Mouse (Mus musculus) embryonic facial prominence, embryonic 12.5 days (tissue): ENCODE data around the gene Slc30a4. TPM values are rescaled to one million over a fixed set of nuclear protein-coding genes. Genes with fewer than 3 reads are reported as not detected.

Experiments used
- ATAC-seq: fragments of 200-750 bp; cut with Nextera tagmentation; 2 replicates; pipeline ENCODE4 v1.8.0; 2017; ENCODE audit not compliant: insufficient number of reproducible peaks, insufficient read depth, low FRiP score, low TSS enrichment
- H3K27ac ChIP-seq: fragments of 300-500 bp; sonication (generic); 2 replicates; pipeline ENCODE4 v1.5.1; 2016; ENCODE audit warnings: mild to moderate bottlenecking
- H3K27me3 ChIP-seq: fragments of 300-500 bp; sonication (generic); 2 replicates; pipeline ENCODE4 v1.6.1; 2016; ENCODE audit warnings: mild to moderate bottlenecking, moderate library complexity
- H3K36me3 ChIP-seq: fragments of 300-500 bp; sonication (generic); 2 replicates; pipeline ENCODE4 v1.6.1; 2016; ENCODE audit warnings: mild to moderate bottlenecking
- H3K4me1 ChIP-seq: fragments of 300-500 bp; sonication (generic); 2 replicates; pipeline ENCODE4 v1.6.1; 2016
- H3K4me2 ChIP-seq: fragments of 300-500 bp; sonication (generic); replicated peaks from 2 replicates; pipeline ENCODE4 v1.6.1; 2016; ENCODE audit warnings: mild to moderate bottlenecking, moderate library complexity
- H3K4me3 ChIP-seq: fragments of 300-500 bp; sonication (generic); 2 replicates; pipeline ENCODE4 v1.5.1; 2016; ENCODE audit warnings: mild to moderate bottlenecking
- H3K9ac ChIP-seq: fragments of 300-500 bp; sonication (generic); 2 replicates; pipeline ENCODE4 v1.6.1; 2016; ENCODE audit warnings: mild to moderate bottlenecking, moderate library complexity
- H3K9me3 ChIP-seq: fragments of 300-500 bp; sonication (generic); 2 replicates; pipeline ENCODE4 v1.6.1; 2016; ENCODE audit warnings: mild to moderate bottlenecking, moderate library complexity
- WGBS: fragments of 180-500 bp; shearing (Covaris S2); methylation state at CpG from one replicate; pipeline ENCODE4 v1.1.7; 2016; 5-methylcytosine and 5-hydroxymethylcytosine counted together
- polyA plus RNA-seq: library from polyadenylated mRNA; unstranded; fragments of >200 nt; fragmentation: Nextera tagmentation; extraction: Ambion mirVana; gene quantifications from 2 replicates; pipeline ENCODE4 v1.2.1, GENCODE M21; 2016

The Slc30a4 gene
- polyA plus RNA-seq, result 11.5 and 12.2 TPM in 2 replicates

- under 1% methylated on average over 99 of the region's 111 CpGs for WGBS
- no peaks in the 10 kb centered on the region for H3K9me3 ChIP-seq
- H3K36me3 ChIP-seq, result no peaks in the 10 kb centered on the region
- H3K4me3 ChIP-seq, result peak within 1 kb of the TSS; percentile 82
- peak within 1 kb of the TSS; percentile 76 for H3K4me2 ChIP-seq
- H3K27ac ChIP-seq, result peak within 1 kb of the TSS; percentile 65; the same call in 1 of the 2 replicates
- peaks cover 8% of the 10 kb centered on the region for H3K4me1 ChIP-seq
- peak; percentile 97 for ATAC-seq
- H3K9ac ChIP-seq, result peak within 1 kb of the TSS; percentile 78
- H3K27me3 ChIP-seq, result no peaks in the 10 kb centered on the region
These were observed at the start of gene Slc30a4 for GRCm38 (mm10) chr2:122702181-122703036. TSS of gene Slc30a4 (minus strand) at chr2:122702663.

GRCm38 (mm10) chr2:122746461-122746860, 44.0 kb upstream of the Slc30a4 start:
- Histone ChIP-seq H3K9ac (no peak overlapping the region), H3K27ac (no peak overlapping the region), H3K9me3 (no peaks in the 10 kb centered on the region), H3K4me2 (no peak overlapping the region), H3K36me3 (peaks cover 25% of the 10 kb centered on the region), H3K4me3 (no peak overlapping the region), H3K4me1 (no peaks in the 10 kb centered on the region), H3K27me3 (no peaks in the 10 kb centered on the region)
- 90% methylated on average over 9 of the region's 9 CpGs for WGBS
- ATAC-seq, result no peak

DNA sequence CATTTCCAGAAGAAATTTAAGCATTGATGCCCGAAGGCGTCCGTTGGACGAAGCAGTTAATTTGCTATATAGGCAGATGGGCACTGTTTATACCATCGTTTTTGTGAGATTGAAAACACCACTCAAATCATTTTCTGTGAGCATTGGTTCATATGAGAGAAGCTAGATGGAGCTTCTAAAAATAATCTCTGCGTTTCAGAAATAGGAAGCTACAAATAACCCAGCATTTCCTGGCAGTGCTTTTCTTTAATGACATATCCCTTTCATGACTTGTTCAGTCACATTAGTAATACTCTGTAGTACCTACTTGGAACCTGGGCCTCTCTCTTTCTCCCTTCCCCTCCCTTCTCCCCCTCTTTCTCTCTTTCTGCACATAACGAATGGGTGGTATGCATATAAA, 36.6 kb upstream of the Slc30a4 start:
- Histone ChIP-seq H3K36me3 (0 out of 2 replicates have a peak, but pooled peaks cover 4% of the 10 kb centered on the region), H3K4me1 (peaks cover 10% of the 10 kb centered on the region), H3K27me3 (peaks cover 6% of the 10 kb centered on the region; the same call in 1 of the 2 replicates), H3K9ac (peak overlapping the region; percentile 89), H3K9me3 (no peaks in the 10 kb centered on the region), H3K4me2 (peak overlapping the region; percentile 71), H3K4me3 (peak overlapping the region; percentile 80), H3K27ac (peak overlapping the region; percentile 93; the same call in 1 of the 2 replicates)
- WGBS, result 33% methylated on average over 7 of the region's 7 CpGs
- no peak for ATAC-seq

DNA sequence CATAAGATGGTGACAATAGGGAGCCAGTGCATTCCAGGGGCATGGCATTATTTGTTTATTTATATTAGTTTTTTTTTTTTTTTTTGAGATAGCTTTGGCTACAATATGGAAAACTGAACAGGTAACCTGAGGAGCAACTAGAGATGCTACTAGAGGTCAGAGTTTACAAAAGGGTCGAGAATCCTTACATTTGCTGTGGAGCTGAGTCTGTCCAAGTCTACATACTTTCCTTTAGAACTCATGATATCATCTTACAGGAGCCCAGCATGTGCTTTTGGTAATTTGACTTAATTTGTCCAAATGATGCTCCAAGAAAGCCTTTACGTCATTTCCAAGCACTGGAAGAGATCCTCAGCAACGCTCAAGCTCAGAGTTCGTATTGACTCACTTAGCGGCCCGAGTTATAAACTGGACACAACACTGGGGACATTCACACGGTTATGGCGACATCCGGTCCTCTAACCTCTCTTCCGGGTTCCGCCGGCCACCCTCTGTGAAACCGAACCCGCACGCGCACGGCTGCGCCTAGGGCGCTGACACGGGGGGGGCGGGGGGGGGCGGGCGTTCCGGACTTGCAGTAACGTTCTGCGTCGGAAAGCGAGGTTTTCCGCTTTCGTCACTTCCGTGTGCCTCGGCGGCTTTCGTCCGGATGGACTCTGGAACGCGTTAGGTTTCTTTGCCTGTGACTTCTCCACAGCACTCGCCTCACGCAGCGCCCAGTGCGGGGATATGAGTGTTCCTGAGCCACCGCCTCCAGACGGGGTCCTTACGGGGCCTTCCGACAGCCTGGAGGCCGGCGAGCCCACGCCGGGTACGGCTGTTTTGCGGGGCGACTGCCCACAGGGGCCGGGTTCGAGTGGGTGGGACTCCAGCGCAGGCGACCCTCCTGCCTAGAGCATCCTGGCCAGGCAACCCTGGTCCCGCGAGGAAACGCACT, 35.7 kb upstream of the Slc30a4 start, which contains the start of gene Bloc1s6:
TSS of gene Bloc1s6 (plus strand) at position 610 of the 937 bp plus-strand sequence.
- peak within 1 kb of the TSS; percentile 89 for H3K9ac ChIP-seq
- H3K36me3 ChIP-seq, result 0 out of 2 replicates have a peak, but pooled peaks cover 4% of the 10 kb centered on the region
- peak within 1 kb of the TSS; percentile 93 for H3K27ac ChIP-seq
- peak within 1 kb of the TSS; percentile 71 for H3K4me2 ChIP-seq
- ATAC-seq, result peak; percentile 94
- peaks cover 7% of the 10 kb centered on the region; the same call in 1 of the 2 replicates for H3K27me3 ChIP-seq
- peaks cover 10% of the 10 kb centered on the region for H3K4me1 ChIP-seq
- H3K9me3 ChIP-seq, result no peaks in the 10 kb centered on the region
- WGBS, result 1% methylated on average over 55 of the region's 59 CpGs
- H3K4me3 ChIP-seq, result peak within 1 kb of the TSS; percentile 80

DNA sequence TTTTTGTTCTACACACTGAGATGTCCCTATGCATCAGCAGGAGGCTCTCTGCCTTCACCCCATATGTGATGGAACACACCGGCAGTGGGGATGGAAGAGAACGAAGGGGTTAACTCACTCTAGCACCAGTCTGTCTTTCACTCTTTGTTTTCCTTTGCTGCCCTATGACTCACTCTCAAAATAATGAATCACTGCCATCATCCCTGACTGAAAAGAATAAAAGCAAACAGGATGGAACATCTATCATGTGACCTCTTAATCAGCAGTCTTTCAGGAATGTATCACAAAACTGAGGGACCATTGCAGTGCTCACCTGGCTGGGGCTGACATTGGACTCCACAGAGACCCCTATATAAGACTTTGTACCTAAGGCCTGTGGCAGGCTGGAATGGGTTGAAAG, 29.0 kb upstream of the Slc30a4 start:
- H3K36me3 ChIP-seq, result no peaks in the 10 kb centered on the region
- H3K4me1 ChIP-seq, result no peaks in the 10 kb centered on the region
- ATAC-seq, result no peak
- H3K9me3 ChIP-seq, result no peaks in the 10 kb centered on the region
- H3K4me3 ChIP-seq, result no peak overlapping the region
- 70% methylated on average over 2 of the region's 2 CpGs for WGBS
- peaks cover 9% of the 10 kb centered on the region; the same call in 1 of the 2 replicates for H3K27me3 ChIP-seq
- no peak overlapping the region for H3K4me2 ChIP-seq
- no peak overlapping the region for H3K27ac ChIP-seq
- no peak overlapping the region for H3K9ac ChIP-seq

- H3K9me3 ChIP-seq, result no peaks in the 10 kb centered on the region
- no peak overlapping the region for H3K4me3 ChIP-seq
- H3K27ac ChIP-seq, result no peak overlapping the region
- H3K9ac ChIP-seq, result no peak overlapping the region
- ATAC-seq, result no peak
- no peak overlapping the region for H3K4me2 ChIP-seq
- WGBS, result 55% methylated on average over 10 of the region's 10 CpGs
- H3K4me1 ChIP-seq, result no peaks in the 10 kb centered on the region
- H3K36me3 ChIP-seq, result no peaks in the 10 kb centered on the region
- H3K27me3 ChIP-seq, result no peaks in the 10 kb centered on the region
These were observed 23.1 kb upstream of the Slc30a4 start for GRCm38 (mm10) chr2:122725604-122726003.

- ATAC-seq, result no peak
- Histone ChIP-seq H3K4me3 (no peak overlapping the region), H3K36me3 (no peaks in the 10 kb centered on the region), H3K9me3 (no peaks in the 10 kb centered on the region), H3K9ac (no peak overlapping the region), H3K27ac (no peak overlapping the region), H3K27me3 (no peaks in the 10 kb centered on the region), H3K4me2 (no peak overlapping the region), H3K4me1 (no peaks in the 10 kb centered on the region)
- 69% methylated on average over 3 of the region's 3 CpGs for WGBS
These were observed 18.1 kb upstream of the Slc30a4 start for GRCm38 (mm10) chr2:122720564-122720963.

DNA sequence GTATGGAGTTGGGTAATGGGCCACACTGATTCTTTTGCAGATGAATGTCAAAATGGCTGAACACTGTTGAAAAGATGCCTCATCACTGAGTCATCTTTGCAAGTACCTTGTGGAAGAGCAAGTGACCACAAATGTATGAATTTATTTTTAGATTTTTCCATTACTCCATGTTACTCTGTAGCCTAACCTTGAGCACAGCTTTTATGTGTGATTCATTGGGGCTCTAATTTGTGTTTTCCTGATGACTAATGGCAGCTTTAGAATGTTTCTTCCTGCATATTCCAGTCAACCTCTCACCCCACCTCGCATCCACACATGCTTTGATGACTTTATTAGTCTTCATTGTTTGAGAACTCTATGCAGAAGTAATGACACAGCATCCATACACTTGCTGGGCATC, 16.8 kb upstream of the Slc30a4 start:
- ATAC-seq, result no peak
- 56% methylated on average over 1 of the region's 1 CpGs for WGBS
- no peaks in the 10 kb centered on the region for H3K4me1 ChIP-seq
- H3K27me3 ChIP-seq, result no peaks in the 10 kb centered on the region
- H3K4me3 ChIP-seq, result no peak overlapping the region
- no peak overlapping the region for H3K9ac ChIP-seq
- no peak overlapping the region for H3K4me2 ChIP-seq
- H3K9me3 ChIP-seq, result no peaks in the 10 kb centered on the region
- H3K27ac ChIP-seq, result no peak overlapping the region
- no peaks in the 10 kb centered on the region for H3K36me3 ChIP-seq

DNA sequence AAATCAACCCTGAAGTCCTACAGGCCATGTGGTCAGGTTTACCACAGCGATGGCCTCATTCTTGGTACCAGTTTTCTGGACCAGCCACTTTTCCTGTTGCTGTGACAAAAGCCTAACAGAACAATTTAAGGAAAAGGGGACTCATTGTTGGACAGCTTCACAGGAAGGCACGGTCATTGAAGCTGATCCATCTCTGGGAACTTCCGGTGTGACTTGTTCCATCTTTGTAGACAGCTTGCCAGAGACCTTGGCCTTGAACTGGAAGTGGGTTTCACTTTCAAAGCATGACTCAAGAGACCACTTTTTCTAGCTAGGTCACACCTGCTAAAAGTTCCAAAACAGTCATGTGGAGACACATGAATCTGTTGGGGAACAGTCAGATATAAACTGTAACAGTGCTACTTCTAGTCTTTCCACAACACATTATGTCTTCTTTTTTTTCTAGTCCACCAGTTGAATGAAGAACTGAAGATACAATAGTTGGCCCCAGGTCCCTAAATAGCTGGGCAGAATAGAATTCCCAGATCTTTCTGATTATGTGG, 13.9 kb upstream of the Slc30a4 start:
- no peak overlapping the region for H3K27ac ChIP-seq
- H3K36me3 ChIP-seq, result no peaks in the 10 kb centered on the region
- H3K27me3 ChIP-seq, result no peaks in the 10 kb centered on the region
- ATAC-seq, result no peak
- H3K9me3 ChIP-seq, result no peaks in the 10 kb centered on the region
- H3K4me3 ChIP-seq, result no peak overlapping the region
- H3K4me2 ChIP-seq, result no peak overlapping the region
- no peaks in the 10 kb centered on the region for H3K4me1 ChIP-seq
- 84% methylated on average over 3 of the region's 3 CpGs for WGBS
- no peak overlapping the region for H3K9ac ChIP-seq

GRCm38 (mm10) chr2:122715148-122715692, 12.8 kb upstream of the Slc30a4 start:
- WGBS, result 68% methylated on average over 5 of the region's 5 CpGs
- Histone ChIP-seq H3K4me1 (no peaks in the 10 kb centered on the region), H3K36me3 (no peaks in the 10 kb centered on the region), H3K9me3 (no peaks in the 10 kb centered on the region), H3K27me3 (no peaks in the 10 kb centered on the region), H3K4me2 (no peak overlapping the region), H3K4me3 (no peak overlapping the region), H3K9ac (no peak overlapping the region), H3K27ac (no peak overlapping the region)
- ATAC-seq, result no peak

- Histone ChIP-seq H3K9me3 (no peaks in the 10 kb centered on the region), H3K27me3 (no peaks in the 10 kb centered on the region), H3K4me3 (no peak overlapping the region), H3K36me3 (no peaks in the 10 kb centered on the region), H3K4me1 (no peaks in the 10 kb centered on the region), H3K27ac (no peak overlapping the region), H3K9ac (no peak overlapping the region), H3K4me2 (no peak overlapping the region)
- WGBS, result 75% methylated on average over 2 of the region's 2 CpGs
- no peak for ATAC-seq
These were observed 10.4 kb upstream of the Slc30a4 start for GRCm38 (mm10) chr2:122712848-122713247.
